Mouse (Mus musculus): ENCODE measurements around the gene Cbx6.

Gene Cbx6

DNA sequence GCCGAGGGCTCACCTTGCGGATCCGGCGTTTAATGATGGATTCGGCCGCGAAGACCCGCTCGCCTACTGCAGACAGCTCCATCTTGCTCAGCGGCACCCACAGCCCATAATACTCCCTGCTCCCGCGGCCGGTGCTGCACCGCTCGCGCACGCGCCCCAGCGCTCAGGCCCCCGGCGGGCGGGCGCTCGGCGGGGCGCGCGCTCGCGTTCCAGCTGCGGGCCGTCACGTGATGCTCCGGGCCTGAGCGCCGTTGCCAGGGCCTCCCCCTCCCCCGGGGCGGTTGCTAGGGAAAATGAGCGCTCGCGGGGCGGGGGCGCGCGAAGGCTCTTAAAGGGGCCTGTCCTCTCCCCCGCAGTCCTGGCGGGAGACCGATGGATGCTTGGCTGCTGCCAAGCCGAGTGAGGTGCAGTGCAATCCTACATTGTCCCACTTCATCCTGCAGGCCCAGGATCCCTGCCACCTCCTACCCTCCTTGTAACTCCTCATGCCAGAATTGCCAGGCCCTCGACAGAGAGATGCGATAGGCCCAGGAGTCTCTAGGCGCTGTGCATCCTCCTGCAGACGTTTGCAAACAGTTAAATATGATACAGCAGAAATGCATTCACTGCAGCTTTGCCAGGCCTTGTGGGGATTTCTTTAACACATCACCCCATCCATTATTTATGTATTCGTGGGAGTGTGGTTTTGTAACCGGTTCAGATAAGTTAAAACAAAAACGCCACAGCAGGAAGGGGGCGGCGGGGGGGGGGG lies at the start of gene Cbx6, which contains the start of gene Npcd:
Cbx6 (minus strand) TSS at position 559 of the 751 bp plus-strand sequence.
Npcd (minus strand) TSS at position 108 of the 751 bp plus-strand sequence.
- peak; percentile 83 to 84 for DNase-seq

GRCm38 (mm10) chr15:79883352-79883822 lies 48.9 kb upstream of the Cbx6 start:
- DNase-seq, result peak; percentile 96 to 97

DNA sequence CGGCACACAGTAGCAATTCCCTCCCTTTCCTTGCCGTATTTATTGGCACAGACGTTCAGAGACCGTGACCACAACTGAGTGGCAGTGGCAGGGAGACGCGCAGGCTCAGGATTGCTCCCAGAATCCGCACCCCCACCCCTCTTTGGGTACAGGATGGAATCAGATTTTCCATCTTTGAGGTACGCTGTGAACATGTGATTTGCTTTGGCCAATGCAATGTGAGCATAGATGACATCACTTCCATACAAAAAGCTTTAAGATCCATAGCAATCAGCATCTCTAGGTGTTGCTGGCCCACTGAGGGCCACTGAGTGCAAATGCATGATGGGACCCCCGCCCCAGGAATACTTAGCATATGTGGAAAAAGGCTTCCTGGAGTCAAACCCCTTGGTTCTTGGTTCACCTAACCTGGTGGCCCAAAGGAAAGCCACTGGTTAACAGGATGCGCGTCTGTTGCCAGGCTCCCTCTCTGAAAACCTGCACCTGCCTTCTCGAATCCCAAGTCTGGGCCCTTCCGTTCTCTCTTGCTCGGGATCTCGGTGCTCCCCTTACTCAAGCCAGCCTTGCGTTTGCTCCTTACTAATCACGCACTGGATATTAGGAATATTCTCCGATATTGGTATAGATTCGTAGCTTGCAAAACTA lies 48.3 kb upstream of the Cbx6 start:
- no peak for DNase-seq

DNA sequence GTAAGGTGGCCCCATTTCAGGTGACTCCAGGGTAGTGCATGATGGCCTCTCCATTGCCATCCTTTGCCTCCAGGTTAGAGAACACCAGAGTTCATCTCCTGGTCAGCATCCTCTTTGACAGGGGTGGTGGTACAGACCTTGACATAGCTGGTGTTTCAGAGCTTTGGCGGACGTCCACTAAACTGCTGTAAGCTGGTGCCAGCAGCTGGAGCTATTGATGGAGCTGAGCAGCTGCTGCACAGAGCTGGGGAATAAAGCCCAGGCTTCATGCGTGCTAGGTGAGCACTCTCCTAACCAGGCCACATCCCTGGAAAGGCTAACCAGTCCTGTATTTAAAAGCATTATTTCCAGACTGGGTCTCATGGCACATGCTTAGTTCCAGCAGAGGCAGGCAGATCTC lies 46.0 kb upstream of the Cbx6 start:
- DNase-seq, result no peak

GRCm38 (mm10) chr15:79879319-79879718 lies 44.8 kb upstream of the Cbx6 start:
- no peak for DNase-seq

DNA sequence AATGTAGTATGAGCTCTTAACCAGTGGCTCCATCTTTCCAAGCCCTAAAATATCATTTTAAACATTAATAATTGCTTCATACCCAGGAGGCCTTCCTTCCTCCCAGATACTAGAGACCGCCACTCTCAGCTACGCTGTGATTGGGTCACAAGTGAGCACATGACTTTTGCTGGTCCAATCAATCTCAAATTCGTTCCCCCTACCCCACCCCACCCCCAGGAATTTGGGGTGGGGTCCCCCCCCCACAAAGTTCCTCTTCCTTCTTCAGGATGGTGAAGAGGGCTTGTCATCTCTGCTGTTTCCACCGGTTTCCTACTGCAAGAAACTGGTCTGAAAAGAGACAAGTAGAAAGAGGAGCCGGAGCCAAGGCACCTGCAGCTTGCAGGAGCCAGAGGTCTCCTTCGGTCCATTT lies 44.2 kb upstream of the Cbx6 start:
- DNase-seq, result no peak

DNA sequence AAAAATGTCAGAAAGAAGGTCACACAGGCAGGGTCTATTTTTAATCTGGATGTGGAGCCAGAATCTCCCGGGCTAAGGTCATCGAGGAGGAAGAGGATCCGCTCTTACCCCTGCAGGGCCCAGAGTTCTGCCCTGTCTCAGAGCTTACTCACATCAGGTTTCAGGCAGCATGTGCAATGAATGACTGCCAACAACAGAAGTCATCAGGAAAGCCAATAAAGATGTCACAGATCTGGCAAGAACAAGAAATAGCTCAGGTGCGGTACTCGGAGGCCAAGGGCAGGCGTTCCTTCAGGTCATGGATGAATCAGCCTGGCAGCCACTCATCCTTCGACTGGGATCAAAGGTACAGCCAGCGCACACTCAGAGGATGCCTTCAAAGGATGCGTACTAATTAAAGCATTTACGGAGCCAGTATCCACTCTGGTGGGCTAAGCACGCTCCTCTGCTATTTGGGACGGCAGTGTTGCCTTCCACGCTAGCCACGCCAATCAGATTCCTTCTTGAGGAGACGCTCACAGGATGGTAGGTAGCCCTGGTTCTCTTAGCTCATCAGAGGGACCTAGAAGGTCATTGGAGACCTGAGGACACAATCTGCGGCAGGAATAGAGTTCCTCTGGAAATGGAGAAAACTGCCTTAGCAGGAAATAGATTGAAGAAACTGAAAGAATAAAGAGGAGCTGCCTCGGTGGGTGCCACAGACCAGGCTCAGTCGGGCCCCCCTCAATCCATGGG lies 40.9 kb upstream of the Cbx6 start:
- no peak for DNase-seq

DNA sequence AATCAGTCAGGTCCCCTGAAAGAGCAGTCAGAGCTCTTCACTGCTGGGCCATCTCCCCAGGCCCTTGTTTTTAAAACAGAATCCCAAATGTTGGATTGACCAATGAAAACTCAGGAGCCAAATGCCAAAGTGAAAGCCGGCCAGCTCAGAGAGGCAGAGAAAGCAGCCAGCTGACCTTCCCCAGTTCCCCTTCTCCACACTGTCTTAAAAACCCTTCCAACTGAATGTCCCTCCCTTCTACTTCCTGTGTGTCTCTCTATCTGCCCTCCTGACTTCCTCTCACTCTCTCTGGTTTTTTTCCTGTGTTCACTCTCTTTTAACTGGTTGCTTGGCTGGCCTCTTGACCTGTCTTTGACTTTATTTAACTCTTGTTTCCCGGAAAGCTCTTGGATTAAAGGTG lies 39.5 kb upstream of the Cbx6 start:
- no peak for DNase-seq

DNA sequence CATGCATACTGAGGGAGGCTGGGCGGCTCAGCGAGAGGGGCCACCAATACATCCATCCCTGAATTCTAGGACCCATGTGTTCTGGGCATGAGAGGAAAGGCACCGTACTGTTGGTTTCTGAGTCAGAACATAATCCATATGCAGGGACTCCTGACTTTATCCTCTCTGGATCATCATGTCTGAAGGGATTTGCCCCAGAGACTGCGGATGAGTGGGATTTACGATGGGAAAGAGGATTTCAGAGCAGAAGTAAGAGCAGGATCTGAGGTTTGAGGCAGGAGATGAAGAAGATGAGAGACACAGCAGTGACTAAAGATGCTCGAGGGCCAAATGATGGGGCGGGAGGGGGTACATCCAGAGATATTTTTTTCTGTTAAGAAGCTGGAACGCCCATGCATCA lies 39.1 kb upstream of the Cbx6 start:
- no peak for DNase-seq

DNA sequence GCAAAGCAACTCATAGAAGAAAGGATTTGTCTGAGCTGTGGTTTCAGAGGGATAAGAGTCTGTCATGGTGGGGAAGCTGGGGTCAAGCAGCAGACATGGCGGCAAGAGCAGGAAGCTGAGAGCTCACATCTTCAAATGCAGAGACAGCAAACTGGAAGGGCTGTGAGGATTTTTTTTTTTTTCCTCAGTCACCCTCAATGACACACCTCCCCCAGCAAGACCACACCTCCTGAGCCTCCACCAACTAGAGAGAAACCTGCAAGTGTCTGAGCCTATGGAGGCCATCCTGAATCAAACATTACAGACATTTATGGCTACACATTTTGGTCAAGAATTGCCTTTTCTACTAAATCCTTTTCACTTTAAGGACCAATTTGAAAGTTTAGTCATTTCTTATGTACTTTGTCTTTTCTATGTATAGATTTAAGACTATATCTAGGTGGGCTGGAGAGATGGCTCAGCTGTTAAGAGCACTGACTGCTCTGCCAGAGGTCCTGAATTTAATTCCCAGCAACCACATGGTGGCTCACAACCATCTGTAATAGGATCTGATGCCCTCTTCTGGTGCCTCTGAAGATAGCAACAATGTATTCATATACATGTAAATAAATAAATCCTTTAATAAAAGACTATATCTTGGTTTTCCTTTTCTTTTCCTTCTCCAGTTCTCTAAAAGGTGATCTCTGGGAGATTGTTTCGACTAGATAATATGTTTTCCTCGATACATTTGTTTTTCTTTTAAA lies 32.9 kb upstream of the Cbx6 start:
- peak in 1 of 2 experiments; percentile 14 for DNase-seq

DNA sequence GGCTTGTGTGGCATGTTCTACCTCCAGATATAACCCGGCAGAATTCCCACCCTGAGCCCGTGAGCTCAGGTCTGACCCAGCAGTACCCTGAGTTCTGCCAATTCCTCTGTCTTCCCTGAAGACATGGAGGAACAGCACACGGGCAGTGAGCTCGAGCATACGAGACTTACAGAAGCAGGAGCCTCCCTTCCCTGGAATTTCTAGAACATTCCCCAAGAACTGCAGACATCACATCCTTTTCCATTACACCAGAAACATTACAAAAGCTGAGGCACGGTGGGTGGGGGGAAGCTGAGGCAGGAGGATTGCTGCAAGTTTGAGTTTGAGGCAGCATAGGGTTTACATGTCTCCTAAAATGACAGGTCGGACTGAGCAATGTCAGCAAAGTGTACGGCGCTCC lies 25.3 kb upstream of the Cbx6 start:
- DNase-seq, result no peak

DNA sequence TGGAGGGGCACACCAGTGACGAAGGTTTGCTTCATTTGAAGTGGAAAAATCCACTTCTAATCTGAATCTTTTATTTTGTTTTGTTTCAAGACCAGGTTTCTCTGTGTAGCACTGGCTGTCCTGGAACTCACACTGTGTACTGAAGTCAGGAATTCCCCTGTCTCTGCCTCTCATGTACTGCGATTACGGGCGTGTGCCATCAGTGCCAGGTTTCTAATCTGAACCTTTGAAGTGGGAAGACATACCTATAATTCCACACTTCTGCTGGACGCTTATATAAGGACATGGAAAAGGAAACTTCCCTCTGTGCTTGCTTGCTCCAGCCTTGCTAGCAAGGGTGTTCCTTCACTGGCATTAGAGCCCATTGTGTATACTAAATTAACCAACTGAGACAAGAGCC lies 24.5 kb upstream of the Cbx6 start:
- no peak for DNase-seq

- DNase-seq, result no peak
These were observed 15.7 kb upstream of the Cbx6 start for GRCm38 (mm10) chr15:79850143-79850542.

GRCm38 (mm10) chr15:79847100-79847499 lies 12.6 kb upstream of the Cbx6 start:
- no peak for DNase-seq

GRCm38 (mm10) chr15:79845986-79846385 lies 11.5 kb upstream of the Cbx6 start:
- DNase-seq, result no peak

DNA sequence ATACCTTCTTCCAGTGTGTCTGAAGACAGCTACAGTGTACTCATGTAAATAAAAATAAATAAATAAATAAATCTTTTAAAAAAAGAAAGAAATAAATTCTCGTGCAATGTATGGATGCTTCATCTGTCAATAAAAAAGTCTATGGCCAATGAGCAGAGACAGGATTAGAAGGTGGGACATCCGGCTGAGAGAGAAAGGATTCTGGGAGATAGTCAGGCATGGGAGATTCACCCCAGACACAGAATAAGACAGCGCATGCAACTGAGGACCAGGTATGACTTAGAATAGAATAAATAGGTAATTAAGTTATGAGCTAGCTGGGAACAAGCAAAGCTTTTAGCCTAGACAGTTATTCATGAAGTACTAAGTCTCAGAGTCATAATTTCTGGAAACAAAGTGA lies 8.5 kb upstream of the Cbx6 start:
- no peak for DNase-seq

GRCm38 (mm10) chr15:79840281-79840680 lies 5.8 kb upstream of the Cbx6 start:
- no peak for DNase-seq

- no peak for DNase-seq
These were observed 383 bp upstream of the Cbx6 start for GRCm38 (mm10) chr15:79834881-79835260.

- DNase-seq, result peak in 1 of 2 experiments; percentile 21
These were observed 1.0 kb downstream of the Cbx6 start for GRCm38 (mm10) chr15:79833251-79834050.

DNA sequence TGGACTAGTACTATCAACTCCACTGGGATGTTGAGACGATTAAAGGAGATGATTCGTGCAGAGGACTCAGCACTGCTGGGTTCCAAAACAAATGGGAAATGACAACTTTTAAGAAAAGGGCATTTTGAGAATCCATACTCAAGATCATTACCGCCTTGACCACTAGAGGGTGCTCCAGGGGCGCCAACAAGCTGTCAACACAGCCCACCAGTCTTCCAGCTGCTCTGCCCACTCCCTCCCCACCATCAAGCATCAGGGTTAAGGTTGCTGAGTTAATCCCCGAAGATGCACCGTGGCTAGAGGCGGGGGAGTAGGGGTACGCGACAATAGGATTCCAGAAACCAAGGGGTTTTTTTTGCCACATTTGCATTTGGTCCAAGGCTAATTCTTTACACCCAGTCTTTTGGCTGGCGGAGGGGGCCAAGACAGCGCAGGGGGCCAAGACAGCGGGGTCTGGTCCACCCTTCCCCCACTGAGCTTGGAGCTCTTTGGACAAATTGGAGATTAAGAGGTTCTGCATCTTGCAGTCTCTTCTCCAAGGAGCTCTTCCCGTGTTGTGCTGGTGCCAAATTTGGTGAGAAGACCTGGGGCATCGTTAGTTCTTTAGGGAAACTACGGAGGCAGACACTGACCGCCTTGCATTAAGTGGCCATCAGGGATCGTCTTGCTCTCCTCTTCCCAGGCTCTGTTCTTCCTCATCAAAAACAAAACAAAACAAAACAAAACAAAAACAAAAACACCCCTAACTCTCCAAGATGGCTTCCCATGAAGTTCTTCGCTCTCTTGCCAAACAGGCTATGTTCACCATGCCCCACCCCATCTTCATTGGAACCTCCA lies 2.2 kb downstream of the Cbx6 start:
- DNase-seq, result peak; percentile 88 to 89

DNA sequence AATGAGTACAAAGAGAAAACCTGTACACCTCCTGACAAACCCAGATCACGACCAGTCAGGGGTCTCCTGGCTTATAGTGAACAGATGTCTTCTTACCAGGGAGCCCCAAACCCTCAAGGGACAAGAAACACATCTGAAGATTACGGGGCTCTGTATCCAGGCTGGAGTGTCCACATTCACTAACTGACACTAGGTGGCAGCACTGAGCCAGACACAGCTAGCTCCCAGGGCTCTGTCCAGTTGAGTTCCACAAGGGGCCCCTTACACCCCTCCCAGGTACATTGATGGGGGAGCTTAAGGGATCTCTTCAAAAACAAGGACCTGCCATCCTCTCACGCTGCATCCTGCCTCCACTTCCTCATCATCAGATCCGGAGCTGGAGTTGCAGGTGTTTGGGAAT lies 4.1 kb downstream of the Cbx6 start:
- peak; percentile 80 to 82 for DNase-seq
